Mouse (Mus musculus) spleen, embryonic (tissue): ENCODE measurements around the gene Zbtb45.

Experiments used
- CTCF ChIA-PET: fragments of 350-600 bp; sonication (Branson Sonifier 250); formaldehyde crosslinking; loops from one replicate; lab custom pipeline; 2022; lab: Charles Lee

Zbtb45 gene

GRCm38 (mm10) chr7:13035211-13035855 is 25.5 kb upstream of the Zbtb45 start:
- CTCF ChIA-PET: no interaction called here

- CTCF ChIA-PET: interaction anchor here (0.5 kb wide), 1 partner anchor 29 kb away, joined by 4 read pairs; no protein-coding TSS in a partner anchor
Measured at GRCm38 (mm10) chr7:13034148-13034977, 24.5 kb upstream of the Zbtb45 start, which contains the start of gene Chmp2a. Chmp2a (minus strand) TSS chr7:13034807.

- CTCF ChIA-PET: no interaction called here
Measured at GRCm38 (mm10) chr7:13033451-13034147, 23.8 kb upstream of the Zbtb45 start.

GRCm38 (mm10) chr7:13032541-13032940 is 22.7 kb upstream of the Zbtb45 start:
- CTCF ChIA-PET: no interaction called here

- CTCF ChIA-PET: no interaction called here
Measured at GRCm38 (mm10) chr7:13031983-13032382, 22.1 kb upstream of the Zbtb45 start.

GRCm38 (mm10) chr7:13031069-13031468 is 21.2 kb upstream of the Zbtb45 start:
- CTCF ChIA-PET: no interaction called here

GRCm38 (mm10) chr7:13028986-13029385 is 19.2 kb upstream of the Zbtb45 start:
- CTCF ChIA-PET: no interaction called here

GRCm38 (mm10) chr7:13025511-13026112 is 15.8 kb upstream of the Zbtb45 start:
- CTCF ChIA-PET: interaction anchor here (1.4 kb wide), 1 partner anchor 11 kb away, joined by 3 read pairs; no protein-coding TSS in a partner anchor

GRCm38 (mm10) chr7:13024805-13025204 is 15.0 kb upstream of the Zbtb45 start:
- CTCF ChIA-PET: interaction anchor here (1.4 kb wide), 1 partner anchor 12 kb away, joined by 3 read pairs; no protein-coding TSS in a partner anchor

- CTCF ChIA-PET: no interaction called here
Measured at GRCm38 (mm10) chr7:13023928-13024731, 14.3 kb upstream of the Zbtb45 start.

GRCm38 (mm10) chr7:13022773-13023535 is 13.1 kb upstream of the Zbtb45 start:
- CTCF ChIA-PET: interaction anchor here (0.7 kb wide), 1 partner anchor 16 kb away, joined by 4 read pairs; no protein-coding TSS in a partner anchor

- CTCF ChIA-PET: no interaction called here
Measured at GRCm38 (mm10) chr7:13015217-13015616, 5.4 kb upstream of the Zbtb45 start.

- CTCF ChIA-PET: interaction anchor here (1.0 kb wide), 1 partner anchor 28 kb away, joined by 3 read pairs; no protein-coding TSS in a partner anchor
Measured at GRCm38 (mm10) chr7:13014275-13014839, 4.5 kb upstream of the Zbtb45 start.

- CTCF ChIA-PET: interaction anchor here (1.0 kb wide), 1 partner anchor 29 kb away, joined by 3 read pairs; no protein-coding TSS in a partner anchor
Measured at GRCm38 (mm10) chr7:13013671-13014070, 3.8 kb upstream of the Zbtb45 start.

GRCm38 (mm10) chr7:13009143-13010004 is 460 bp downstream of the Zbtb45 start:
- CTCF ChIA-PET: interaction anchor here (0.7 to 1.0 kb wide), 5 partner anchors 12 to 198 kb away, joined by 3 to 8 read pairs (median 4); partner anchors contain the start of gene Slc27a5

GRCm38 (mm10) chr7:13007341-13008092 is 2.3 kb downstream of the Zbtb45 start:
- CTCF ChIA-PET: interaction anchor here (0.6 kb wide), 1 partner anchor 10 kb away, joined by 3 read pairs; no protein-coding TSS in a partner anchor

- CTCF ChIA-PET: no interaction called here
Measured at GRCm38 (mm10) chr7:13006531-13006930, 3.3 kb downstream of the Zbtb45 start.
